Mouse (Mus musculus) frontal cortex, postnatal 36 days (tissue): ENCODE data around the gene Csde1.

Source experiments
- DNase-seq, 2 experiments: peaks; one replicate each; pipeline ENCODE4 v3.0.0; 2022; ENCODE audit warnings: low spot score in 2 of 2

The Csde1 gene

DNA sequence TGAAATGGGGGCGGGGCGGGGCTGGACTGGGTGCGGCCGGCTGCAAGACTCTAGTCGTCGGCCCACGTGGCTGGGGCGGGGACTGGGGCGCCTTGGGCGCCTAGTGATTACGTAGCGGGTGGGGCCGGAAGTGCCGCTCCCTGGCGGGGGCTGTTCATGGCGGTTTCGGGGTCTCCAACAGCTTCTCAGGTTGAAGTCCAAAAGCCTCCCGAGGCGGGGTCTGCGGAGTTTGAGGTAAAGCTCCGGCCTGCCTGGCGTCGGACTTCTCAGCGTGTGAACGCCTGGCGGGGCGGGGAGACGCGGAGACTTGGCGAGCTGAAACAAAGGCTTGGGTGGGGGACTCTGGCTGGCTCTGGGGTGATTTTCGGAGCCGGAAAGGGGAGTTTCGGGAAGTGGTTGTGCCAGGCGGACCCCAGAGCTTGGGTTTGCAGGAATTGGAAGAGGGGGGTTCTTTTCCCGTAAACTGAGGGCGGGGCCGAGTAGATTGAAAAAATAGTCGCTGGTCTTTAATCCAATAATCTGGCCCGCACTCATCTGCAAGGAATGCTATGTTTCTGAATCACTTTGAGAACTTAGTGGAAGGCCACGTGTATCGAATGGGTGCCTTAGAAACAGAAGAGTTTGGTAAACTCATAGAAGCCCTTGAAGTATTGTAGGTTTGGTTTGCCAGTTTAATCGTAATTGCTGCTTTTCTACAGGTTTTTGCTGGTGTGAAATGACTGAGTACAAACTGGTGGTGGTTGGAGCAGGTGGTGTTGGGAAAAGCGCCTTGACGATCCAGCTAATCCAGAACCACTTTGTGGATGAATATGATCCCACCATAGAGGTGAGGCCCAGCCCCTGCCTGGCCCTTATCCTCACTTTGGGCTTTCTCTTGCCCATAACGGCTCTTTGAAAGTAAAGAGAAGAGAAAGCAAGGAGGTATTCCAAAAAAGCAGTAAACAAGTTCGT, 38.3 kb downstream of the Csde1 start, which contains the start of gene Nras:
Gene Nras (plus strand): TSS at position 79 of the 951 bp plus-strand sequence.
- DNase-seq, result peak; percentile 94

DNA sequence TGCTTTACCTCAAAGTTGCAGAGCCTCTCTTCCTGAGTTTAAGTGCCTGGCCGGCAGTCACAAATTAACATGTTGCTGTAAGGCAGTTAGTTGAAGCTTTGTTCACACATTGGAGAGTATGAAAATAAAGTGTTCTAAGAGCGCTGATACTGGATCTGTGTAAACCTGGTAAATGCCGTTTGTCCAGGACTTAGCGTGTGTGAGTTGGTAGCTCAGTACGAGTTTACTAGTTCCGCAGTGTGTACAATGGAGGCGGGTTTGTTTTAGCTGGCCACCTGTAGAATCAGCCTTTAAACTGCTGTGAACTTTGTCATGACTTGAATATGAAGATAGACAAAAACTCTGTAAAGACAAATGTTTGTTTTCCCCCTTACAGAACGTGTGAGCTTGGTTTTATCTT, 46.7 kb downstream of the Csde1 start:
- DNase-seq, result no peak

DNA sequence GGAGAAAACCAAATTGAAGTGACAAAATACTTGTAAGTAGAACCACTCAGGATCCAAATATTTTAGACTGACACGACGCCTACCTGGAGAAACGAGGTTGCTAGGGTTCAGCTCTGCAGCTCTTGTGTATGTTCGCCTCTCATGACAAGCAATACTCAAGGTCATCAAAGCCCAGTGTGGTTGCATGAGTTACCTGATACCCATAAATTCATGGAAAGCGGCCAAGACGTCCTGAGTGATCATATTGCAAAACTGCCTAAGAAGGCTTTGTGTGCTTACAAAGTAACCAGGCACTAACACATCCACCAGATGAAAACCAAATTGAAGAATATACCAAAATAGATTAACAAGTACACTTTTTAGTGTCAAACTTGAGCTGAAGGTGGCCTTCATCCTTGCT, 48.7 kb downstream of the Csde1 start:
- no peak for DNase-seq

DNA sequence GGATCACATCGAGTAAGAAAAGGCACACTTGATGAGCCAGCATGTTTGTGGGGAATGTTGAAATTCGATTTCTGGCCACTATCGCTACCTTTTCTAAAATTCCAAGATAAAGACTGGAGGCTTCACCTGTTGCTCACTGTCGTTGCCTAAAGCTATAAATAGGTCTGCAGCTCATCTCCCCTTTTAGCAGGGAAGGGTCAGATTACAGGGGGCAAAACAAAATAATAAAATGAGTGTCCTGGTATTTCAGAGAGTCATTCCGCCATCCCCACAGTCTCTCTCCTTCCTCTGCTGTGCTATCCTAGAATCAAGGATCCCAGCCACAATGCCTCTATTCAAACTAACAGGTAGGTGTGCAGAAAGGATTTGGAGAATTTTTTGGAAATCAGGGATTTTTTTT, 53.5 kb downstream of the Csde1 start, which contains the start of gene Ampd1:
Gene Ampd1 (plus strand): TSS at position 244 of the 400 bp plus-strand sequence.
- no peak for DNase-seq

DNA sequence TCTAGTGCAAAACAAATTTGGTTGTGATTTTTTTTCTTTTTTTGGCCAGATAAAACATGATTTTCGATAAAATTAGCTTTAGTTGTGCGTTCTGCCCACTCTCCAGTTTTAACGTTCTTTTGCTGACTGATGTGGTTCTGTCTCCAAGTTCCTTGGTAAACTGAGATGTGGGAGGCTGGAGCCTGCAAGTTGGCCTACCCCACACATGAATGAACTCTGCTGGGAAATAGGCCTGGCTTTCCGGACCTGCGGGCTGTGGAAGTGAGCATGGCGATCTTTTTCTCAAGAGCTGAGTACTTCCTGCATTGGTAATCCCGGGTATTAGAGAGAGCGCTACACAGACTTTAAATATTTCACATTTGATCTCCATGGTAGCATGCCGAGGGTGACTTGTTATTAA, 55.6 kb downstream of the Csde1 start:
- no peak for DNase-seq

DNA sequence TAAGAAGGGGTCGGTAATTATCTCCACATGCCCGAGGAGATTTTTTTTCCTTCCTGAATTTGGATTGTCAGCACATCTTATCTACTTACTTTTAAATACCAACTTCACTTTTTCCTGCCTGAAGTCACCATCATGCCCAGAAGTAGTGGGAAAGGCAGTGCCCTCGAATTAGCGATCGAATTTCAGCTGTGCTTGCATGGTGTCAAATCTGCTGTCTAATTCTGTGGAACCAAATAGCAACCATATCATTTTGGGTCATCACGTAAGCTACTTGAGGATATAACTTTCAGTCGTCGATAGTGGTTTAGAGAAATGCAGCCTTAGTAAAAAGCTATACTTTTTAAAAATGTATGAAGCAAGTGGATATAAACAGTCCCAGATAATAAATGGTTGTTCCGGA, 56.2 kb downstream of the Csde1 start:
- DNase-seq, result no peak

GRCm38 (mm10) chr3:103079301-103079700, 59.1 kb downstream of the Csde1 start:
- peak; percentile 31 to 52 for DNase-seq

GRCm38 (mm10) chr3:103081051-103081450, 60.8 kb downstream of the Csde1 start:
- DNase-seq, result no peak

DNA sequence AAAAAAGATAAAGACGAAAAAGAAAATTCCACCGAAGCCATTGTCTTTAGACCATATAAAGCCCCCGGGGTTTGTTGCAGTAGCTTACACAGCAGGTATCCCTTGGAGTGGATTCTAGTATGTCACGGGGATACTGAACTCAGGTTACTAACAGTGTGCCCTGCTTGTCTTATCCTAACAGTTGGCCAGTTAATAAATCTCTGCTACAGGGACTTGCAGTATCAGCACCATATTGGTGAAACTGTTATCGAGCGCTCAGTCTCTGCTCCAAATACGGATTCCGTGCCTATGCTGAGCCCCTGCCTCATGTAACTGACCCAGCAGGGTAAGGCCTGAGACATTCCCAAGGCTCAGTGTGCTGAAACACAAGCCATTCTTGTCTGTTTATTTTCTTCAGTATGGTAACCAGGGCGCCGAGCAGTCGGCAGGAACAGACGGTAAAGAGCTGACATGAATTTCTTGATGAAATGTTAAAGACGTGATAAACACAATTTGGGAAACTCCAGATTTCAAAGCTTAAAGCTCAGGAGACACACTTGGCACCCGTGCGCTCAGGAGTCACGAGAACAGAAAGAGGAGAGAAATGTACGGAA, 61.7 kb downstream of the Csde1 start:
- no peak for DNase-seq

- no peak for DNase-seq
Observed at GRCm38 (mm10) chr3:103082761-103083160, 62.5 kb downstream of the Csde1 start.

DNA sequence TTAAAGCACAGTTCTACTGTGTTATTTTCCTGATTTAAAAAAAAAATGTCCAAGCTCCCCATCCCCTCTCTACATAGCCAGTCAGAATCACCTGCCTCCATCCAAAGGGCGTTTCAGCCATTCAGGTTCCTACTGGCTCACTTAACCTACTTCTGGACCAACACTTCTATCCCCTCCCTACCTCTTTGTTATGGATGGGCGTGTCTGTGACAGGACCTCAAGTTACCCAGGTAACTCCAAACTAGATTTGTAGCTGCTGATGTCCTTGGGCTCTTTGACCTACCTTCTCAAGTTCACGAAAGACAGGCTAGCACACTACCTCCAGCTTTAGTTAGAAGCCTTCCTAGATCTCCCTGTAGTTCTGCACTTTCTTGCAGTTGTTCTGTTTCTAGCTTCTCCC, 65.8 kb downstream of the Csde1 start:
- DNase-seq, result no peak

DNA sequence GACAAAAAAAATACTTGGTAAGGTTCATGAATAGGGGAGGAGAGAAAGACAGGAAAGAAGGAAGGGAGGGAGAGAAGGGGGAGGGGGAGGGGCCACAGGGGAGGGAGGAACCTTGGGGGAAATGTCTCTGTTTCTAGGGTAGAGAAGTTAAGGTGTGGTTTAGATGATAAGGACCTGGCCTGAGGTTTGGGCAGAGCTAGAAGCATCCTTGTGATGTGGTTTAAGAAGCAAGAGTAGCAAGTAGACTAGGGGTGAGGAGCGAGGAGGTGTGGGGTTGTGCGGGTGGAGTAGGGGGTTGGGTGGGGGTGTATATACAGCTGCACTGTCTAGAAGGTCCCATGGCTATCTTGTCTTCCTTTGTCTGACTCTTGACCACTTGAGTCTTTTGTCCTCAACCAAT, 71.5 kb downstream of the Csde1 start:
- DNase-seq, result no peak

DNA sequence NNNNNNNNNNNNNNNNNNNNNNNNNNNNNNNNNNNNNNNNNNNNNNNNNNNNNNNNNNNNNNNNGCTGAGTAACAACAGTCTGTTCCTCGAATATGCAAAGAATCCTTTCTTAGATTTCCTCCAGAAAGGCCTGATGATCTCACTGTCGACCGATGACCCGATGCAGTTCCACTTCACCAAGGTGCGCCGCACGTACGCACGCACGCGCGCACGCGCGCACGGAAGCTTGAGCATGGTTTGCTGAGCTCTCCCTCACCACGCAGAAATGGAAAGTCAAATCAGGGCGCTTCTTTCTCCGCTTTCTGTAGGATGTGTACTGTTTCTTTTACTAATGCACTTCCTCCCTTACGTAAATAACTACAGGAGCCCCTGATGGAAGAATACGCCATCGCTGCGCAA, 78.4 kb downstream of the Csde1 start:
- no peak for DNase-seq

DNA sequence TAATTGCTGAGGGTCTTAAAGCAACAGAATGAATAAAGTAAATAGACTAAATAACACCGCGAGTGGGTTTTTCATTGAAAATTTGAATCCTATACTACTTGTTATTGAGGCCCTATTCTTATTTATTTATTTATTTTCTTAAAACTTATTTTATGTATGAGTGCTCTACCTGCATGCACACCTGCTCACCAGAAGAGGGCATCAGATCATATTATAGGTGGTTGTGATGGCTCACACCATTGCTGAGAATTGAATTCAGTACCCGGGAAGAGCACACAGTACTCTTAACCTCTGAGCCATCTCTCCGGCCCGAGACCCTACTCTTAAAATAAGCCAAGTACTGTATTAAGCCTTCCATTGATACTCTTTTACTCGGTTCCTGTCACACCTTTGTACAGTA, 79.4 kb downstream of the Csde1 start:
- DNase-seq, result no peak

- no peak for DNase-seq
Observed at GRCm38 (mm10) chr3:103100735-103101134, 80.5 kb downstream of the Csde1 start.

DNA sequence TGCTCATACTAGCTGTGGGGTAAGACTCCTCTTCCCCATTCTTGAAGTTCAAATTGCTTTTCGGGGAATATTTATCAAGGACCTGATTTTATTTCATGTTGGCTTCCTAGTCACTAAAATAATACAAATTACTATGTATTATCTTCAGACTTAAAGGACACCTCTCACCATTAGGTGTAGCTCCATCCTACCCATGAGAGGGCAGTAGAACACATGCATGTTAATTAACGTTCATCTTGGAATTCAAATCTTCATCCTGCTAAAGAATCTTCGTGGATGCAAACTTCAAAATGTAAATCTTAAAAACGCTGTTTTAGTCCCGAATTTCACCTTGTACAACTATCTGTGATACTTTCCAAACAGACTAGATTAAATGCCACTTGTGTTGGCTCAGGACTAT, 81.0 kb downstream of the Csde1 start:
- no peak for DNase-seq

GRCm38 (mm10) chr3:103101909-103102308, 81.7 kb downstream of the Csde1 start:
- no peak for DNase-seq

- DNase-seq, result peak; percentile 66 to 72
Observed at GRCm38 (mm10) chr3:103102454-103103390, 82.5 kb downstream of the Csde1 start, which contains the start of gene Dennd2c. Gene Dennd2c, plus strand, starts transcription at chr3:103102604.
